Mouse (Mus musculus) heart, postnatal 0 days (tissue): ENCODE results near the gene Hspbap1. TPM values are rescaled to one million over a fixed set of nuclear protein-coding genes. Genes with fewer than 3 reads are reported as not detected.

ENCODE experiments used
- ATAC-seq: fragments of 200-750 bp; cut with Nextera tagmentation; 2 replicates; pipeline ENCODE4 v1.8.0; 2017; ENCODE audit warnings: low read depth, moderate number of reproducible peaks, moderate library complexity; ENCODE audit not compliant: insufficient read depth
- DNase-seq: peaks from one replicate; pipeline ENCODE4 v3.0.0-alpha.2; 2016; ENCODE audit warnings: low spot score
- H3K27ac ChIP-seq: fragments of 300-500 bp; sonication (generic); 2 replicates; pipeline ENCODE4 v1.5.1; 2014; ENCODE audit warnings: low read depth, mild to moderate bottlenecking
- H3K27me3 ChIP-seq: fragments of 300-500 bp; sonication (generic); 2 replicates; pipeline ENCODE4 v1.6.1; 2014; ENCODE audit warnings: low read length, mixed read lengths; ENCODE audit not compliant: control insufficient read depth, insufficient read depth
- H3K36me3 ChIP-seq: fragments of 300-500 bp; sonication (generic); replicated peaks from 2 replicates; pipeline ENCODE4 v1.6.1; 2014; ENCODE audit warnings: low read length, mixed read lengths; ENCODE audit not compliant: control insufficient read depth, insufficient read depth
- H3K4me1 ChIP-seq: fragments of 300-500 bp; sonication (generic); 2 replicates; pipeline ENCODE4 v1.6.1; 2014; ENCODE audit warnings: antibody characterized with exemption; ENCODE audit not compliant: control insufficient read depth, insufficient read depth
- H3K4me2 ChIP-seq: fragments of 300-500 bp; sonication (generic); 2 replicates; pipeline ENCODE4 v1.6.1; 2014; ENCODE audit warnings: low read depth, mild to moderate bottlenecking, low read length, moderate library complexity
- H3K4me3 ChIP-seq: fragments of 300-500 bp; sonication (generic); 2 replicates; pipeline ENCODE4 v1.5.1; 2014; ENCODE audit warnings: low read depth, low read length
- H3K9ac ChIP-seq: fragments of 300-500 bp; sonication (generic); replicated peaks from 2 replicates; pipeline ENCODE4 v1.6.1; 2014; ENCODE audit warnings: low read depth, low read length, mixed read lengths
- H3K9me3 ChIP-seq: fragments of 300-500 bp; sonication (generic); replicated peaks from 2 replicates; pipeline ENCODE4 v1.6.1; 2016; ENCODE audit warnings: low read length; ENCODE audit not compliant: control insufficient read depth
- CTCF ChIP-seq: IDR thresholded peaks from 2 replicates; pipeline ENCODE4 v1.5.1; 2016; ENCODE audit warnings: antibody characterized with exemption, control low read depth, low read depth
- EP300 ChIP-seq: IDR thresholded peaks from 2 replicates; pipeline ENCODE4 v1.6.1; 2016; ENCODE audit warnings: antibody characterized with exemption, low read depth
- WGBS: fragments of 180-500 bp; shearing (Covaris S2); extraction: QIAGEN DNeasy Blood & Tissue Kit; methylation state at CpG from one replicate; pipeline ENCODE4 v1.1.7; 2014; 5-methylcytosine and 5-hydroxymethylcytosine counted together
- polyA plus RNA-seq: library from polyadenylated mRNA; unstranded; fragments of >200 nt; fragmentation: Nextera tagmentation; extraction: Ambion mirVana; gene quantifications from 2 replicates; pipeline ENCODE4 v1.2.1, GENCODE M21; 2015
- total RNA-seq: library from RNA; depleted of rRNA; stranded (reverse); fragments of >200 nt; gene quantifications from 2 replicates; pipeline ENCODE4 v1.2.3, GENCODE M21; 2014; ENCODE audit warnings: low replicate concordance

Gene Hspbap1
- total and polyA plus RNA-seq, 2 experiments from 2014 or later, result 5.0 to 5.5 TPM

GRCm38 (mm10) chr16:35742251-35742937 lies 27.8 kb upstream of the Hspbap1 start:
- peaks cover 23% of the 10 kb centered on the region for H3K4me1 ChIP-seq
- H3K9ac ChIP-seq, result no peak overlapping the region
- no peak overlapping the region for H3K4me2 ChIP-seq
- no peaks in the 10 kb centered on the region for H3K9me3 ChIP-seq
- H3K4me3 ChIP-seq, result no peak overlapping the region
- WGBS, result 70% methylated on average over 12 of the region's 12 CpGs
- DNase-seq (no peak), ATAC-seq (no peak)
- no peak for TF ChIP-seq CTCF
- no peak for TF ChIP-seq EP300
- peak overlapping the region; percentile 40; the same call in 1 of the 2 replicates for H3K27ac ChIP-seq
- no peaks in the 10 kb centered on the region for H3K27me3 ChIP-seq
- H3K36me3 ChIP-seq, result no peaks in the 10 kb centered on the region

- Histone ChIP-seq H3K9ac (no peak overlapping the region), H3K27ac (peak overlapping the region; percentile 25; the same call in 1 of the 2 replicates), H3K4me3 (no peak overlapping the region), H3K27me3 (no peaks in the 10 kb centered on the region), H3K4me1 (peaks cover 17% of the 10 kb centered on the region), H3K4me2 (no peak overlapping the region), H3K36me3 (no peaks in the 10 kb centered on the region), H3K9me3 (no peaks in the 10 kb centered on the region)
- ATAC-seq, result no peak
- 68% methylated on average over 9 of the region's 9 CpGs for WGBS
- DNase-seq, result no peak
- no peak for TF ChIP-seq EP300
- no peak for TF ChIP-seq CTCF
These were observed 22.5 kb upstream of the Hspbap1 start for GRCm38 (mm10) chr16:35747417-35748236.

GRCm38 (mm10) chr16:35748237-35748603 lies 22.0 kb upstream of the Hspbap1 start:
- Histone ChIP-seq H3K27me3 (no peaks in the 10 kb centered on the region), H3K36me3 (no peaks in the 10 kb centered on the region), H3K27ac (no peak overlapping the region), H3K9ac (no peak overlapping the region), H3K9me3 (no peaks in the 10 kb centered on the region), H3K4me2 (no peak overlapping the region), H3K4me1 (peaks cover 17% of the 10 kb centered on the region), H3K4me3 (no peak overlapping the region)
- TF ChIP-seq CTCF (no peak), EP300 (no peak)
- no peak for DNase-seq
- ATAC-seq, result no peak
- WGBS, result 89% methylated on average over 7 of the region's 7 CpGs

GRCm38 (mm10) chr16:35749385-35749784 lies 20.8 kb upstream of the Hspbap1 start:
- no peaks in the 10 kb centered on the region for H3K36me3 ChIP-seq
- no peak overlapping the region for H3K9ac ChIP-seq
- H3K4me3 ChIP-seq, result no peak overlapping the region
- H3K4me2 ChIP-seq, result no peak overlapping the region
- H3K4me1 ChIP-seq, result peaks cover 17% of the 10 kb centered on the region
- H3K27me3 ChIP-seq, result no peaks in the 10 kb centered on the region
- H3K27ac ChIP-seq, result no peak overlapping the region
- no peaks in the 10 kb centered on the region for H3K9me3 ChIP-seq
- no peak for TF ChIP-seq CTCF
- no peak for TF ChIP-seq EP300
- ATAC-seq (no peak), DNase-seq (no peak)
- 75% methylated on average over 7 of the region's 7 CpGs for WGBS

GRCm38 (mm10) chr16:35751841-35752240 lies 18.3 kb upstream of the Hspbap1 start:
- no peak overlapping the region for H3K9ac ChIP-seq

More at GRCm38 (mm10) chr16:35751841-35752240, 18.3 kb upstream of the Hspbap1 start:
- Histone ChIP-seq H3K27ac (no peak overlapping the region), H3K27me3 (no peaks in the 10 kb centered on the region), H3K4me2 (no peak overlapping the region), H3K36me3 (no peaks in the 10 kb centered on the region), H3K4me1 (peaks cover 16% of the 10 kb centered on the region), H3K4me3 (no peak overlapping the region), H3K9me3 (no peaks in the 10 kb centered on the region)
- DNase-seq (no peak), ATAC-seq (no peak)
- TF ChIP-seq CTCF (no peak), EP300 (no peak)
- WGBS, result 85% methylated on average over 4 of the region's 4 CpGs
